Mouse (Mus musculus) urinary bladder, adult 2 months (tissue): ENCODE measurements around the gene Rps29. TPM values are rescaled to one million over a fixed set of nuclear protein-coding genes. Genes with fewer than 3 reads are reported as not detected.
"Not testable (repeated sequence)": the region's sequence is repeated elsewhere in the genome, so short reads cannot be mapped to it uniquely, and the experiment has no call there.

Experiments used
- DNase-seq: peaks from one replicate; pipeline ENCODE4 v3.0.0; 2022; ENCODE audit warnings: low spot score
- polyA plus RNA-seq: library from polyadenylated mRNA; depleted of rRNA; stranded (reverse); fragments of >200 nt; gene quantifications from 2 replicates; pipeline ENCODE4 v1.2.3, GENCODE M21; 2012

Gene Rps29
- polyA plus RNA-seq, 1 experiment: 3,164 TPM

- DNase-seq: no peak
These were observed 20.4 kb upstream of the Rps29 start for GRCm38 (mm10) chr12:69179371-69179770.

- no peak for DNase-seq
These were observed 18.5 kb upstream of the Rps29 start for GRCm38 (mm10) chr12:69177526-69177925.

GRCm38 (mm10) chr12:69175975-69176374 is 17.0 kb upstream of the Rps29 start:
- no peak for DNase-seq

GRCm38 (mm10) chr12:69171307-69171706 is 12.3 kb upstream of the Rps29 start:
- no peak for DNase-seq

GRCm38 (mm10) chr12:69168461-69169106 is 9.6 kb upstream of the Rps29 start, which contains the start of gene Lrr1:
Lrr1 (plus strand) TSS chr12:69168814.
- DNase-seq: peak; percentile 80

- no peak for DNase-seq
These were observed 8.9 kb upstream of the Rps29 start for GRCm38 (mm10) chr12:69167656-69168460.

GRCm38 (mm10) chr12:69166861-69167581 is 8.0 kb upstream of the Rps29 start:
- DNase-seq: not testable (repeated sequence)

GRCm38 (mm10) chr12:69164904-69165303 is 5.9 kb upstream of the Rps29 start:
- no peak for DNase-seq

- not testable (repeated sequence) for DNase-seq
These were observed 4.6 kb upstream of the Rps29 start for GRCm38 (mm10) chr12:69163586-69163985.

- not testable (repeated sequence) for DNase-seq
These were observed 1.7 kb upstream of the Rps29 start for GRCm38 (mm10) chr12:69160677-69161076.

GRCm38 (mm10) chr12:69159578-69159940 is 573 bp upstream of the Rps29 start:
- no peak for DNase-seq

GRCm38 (mm10) chr12:69158366-69158764 is 621 bp downstream of the Rps29 start:
- no peak for DNase-seq

GRCm38 (mm10) chr12:69157107-69157506 is 1.9 kb downstream of the Rps29 start:
- no peak for DNase-seq

GRCm38 (mm10) chr12:69156436-69156835 is 2.5 kb downstream of the Rps29 start:
- DNase-seq: no peak

- no peak for DNase-seq
These were observed 3.1 kb downstream of the Rps29 start for GRCm38 (mm10) chr12:69155923-69156322.

GRCm38 (mm10) chr12:69150049-69150448 is 8.9 kb downstream of the Rps29 start:
- no peak for DNase-seq

- DNase-seq: no peak
These were observed 11.7 kb downstream of the Rps29 start for GRCm38 (mm10) chr12:69147166-69147735.

GRCm38 (mm10) chr12:69143460-69143859 is 15.5 kb downstream of the Rps29 start:
- DNase-seq: no peak

- DNase-seq: no peak
These were observed 19.1 kb downstream of the Rps29 start for GRCm38 (mm10) chr12:69139841-69140240.

GRCm38 (mm10) chr12:69139201-69139600 is 19.8 kb downstream of the Rps29 start:
- DNase-seq: no peak

GRCm38 (mm10) chr12:69131981-69132380 is 27.0 kb downstream of the Rps29 start:
- no peak for DNase-seq

GRCm38 (mm10) chr12:69131267-69131666 is 27.7 kb downstream of the Rps29 start:
- no peak for DNase-seq
